Mouse (Mus musculus): ENCODE measurements around the gene Igsf8.
"Not testable (repeated sequence)": the region's sequence is repeated elsewhere in the genome, so short reads cannot be mapped to it uniquely, and the experiment has no call there.

Gene Igsf8

GRCm38 (mm10) chr1:172261477-172262078 is at the start of gene Igsf8:
TSS of gene Igsf8 (plus strand) at chr1:172261641.
- DNase-seq: no peak

GRCm38 (mm10) chr1:172212776-172213175 is 48.7 kb upstream of the Igsf8 start:
- no peak for DNase-seq

GRCm38 (mm10) chr1:172213771-172214170 is 47.7 kb upstream of the Igsf8 start:
- DNase-seq: no peak

- no peak for DNase-seq
These were observed 46.7 kb upstream of the Igsf8 start for GRCm38 (mm10) chr1:172214748-172215147.

GRCm38 (mm10) chr1:172217148-172217547 is 44.3 kb upstream of the Igsf8 start:
- peak; percentile 94 for DNase-seq

GRCm38 (mm10) chr1:172218164-172218910 is 43.1 kb upstream of the Igsf8 start:
- DNase-seq: no peak

GRCm38 (mm10) chr1:172219451-172220406 is 41.7 kb upstream of the Igsf8 start, which contains the start of gene Casq1:
TSS of gene Casq1 (minus strand) at chr1:172219868.
- no peak for DNase-seq

- DNase-seq: no peak
These were observed 41.0 kb upstream of the Igsf8 start for GRCm38 (mm10) chr1:172220414-172220813.

GRCm38 (mm10) chr1:172221297-172222063 is 40.0 kb upstream of the Igsf8 start:
- no peak for DNase-seq

- no peak for DNase-seq
These were observed 33.2 kb upstream of the Igsf8 start for GRCm38 (mm10) chr1:172228209-172228608.

- DNase-seq: no peak
These were observed 32.2 kb upstream of the Igsf8 start for GRCm38 (mm10) chr1:172229215-172229614.

GRCm38 (mm10) chr1:172240945-172241708 is 20.3 kb upstream of the Igsf8 start:
- no peak for DNase-seq

GRCm38 (mm10) chr1:172242401-172242800 is 19.0 kb upstream of the Igsf8 start:
- DNase-seq: no peak

- peak; percentile 25 for DNase-seq
These were observed 17.8 kb upstream of the Igsf8 start for GRCm38 (mm10) chr1:172243547-172244205.

GRCm38 (mm10) chr1:172244645-172245044 is 16.8 kb upstream of the Igsf8 start:
- not testable (repeated sequence) for DNase-seq

- no peak for DNase-seq
These were observed 14.2 kb upstream of the Igsf8 start for GRCm38 (mm10) chr1:172247216-172247615.

- DNase-seq: peak; percentile 75
These were observed 13.8 kb upstream of the Igsf8 start for GRCm38 (mm10) chr1:172247679-172248078.

- no peak for DNase-seq
These were observed 3.1 kb upstream of the Igsf8 start, which contains the start of gene Atp1a4 for GRCm38 (mm10) chr1:172258314-172258713. TSS of gene Atp1a4 (minus strand) at chr1:172258414.

GRCm38 (mm10) chr1:172271208-172271607 is 9.8 kb downstream of the Igsf8 start:
- DNase-seq: no peak

- DNase-seq: no peak
These were observed 10.3 kb downstream of the Igsf8 start for GRCm38 (mm10) chr1:172271765-172272164.

GRCm38 (mm10) chr1:172273386-172273785 is 11.9 kb downstream of the Igsf8 start:
- DNase-seq: no peak
